Mouse (Mus musculus) Patski (cell line): ENCODE measurements around the gene Sox21. TPM values are rescaled to one million over a fixed set of nuclear protein-coding genes. Genes with fewer than 3 reads are reported as not detected.

ENCODE experiments used
- ATAC-seq: fragments of 100-300 bp; one replicate; pipeline ENCODE4 v1.8.0; 2021
- CTCF ChIA-PET: fragments of 350-600 bp; sonication (Branson Sonifier 250); formaldehyde crosslinking; loops from one replicate; lab custom pipeline; 2022; ENCODE audit warnings: inconsistent platforms; lab: Charles Lee
- POLR2A ChIA-PET: fragments of 350-600 bp; sonication (Branson Sonifier 250); formaldehyde crosslinking; loops from one replicate; lab custom pipeline; 2022; ENCODE audit warnings: antibody characterized with exemption, inconsistent platforms; lab: Charles Lee
- DNase-seq: peaks from one replicate; pipeline ENCODE4 v3.0.0-alpha.2; 2011; ENCODE audit warnings: low read depth, low spot score
- H3K27me3 ChIP-seq: fragments of 371-371 bp; one replicate; pipeline ENCODE4 v1.5.1; 2021
- CTCF ChIP-seq: fragments of 100-300 bp; IDR thresholded peaks from one replicate; pipeline ENCODE4 v1.5.1; 2021
- in situ Hi-C: fragments of 300-500 bp; cut with MboI; formaldehyde crosslinking; loops from 3 replicates; pipeline ENCODE4 v1.11.1; 2018; ENCODE audit warnings: low pct_unique_long_range_greater_than_20kb, mixed read lengths
- polyA plus RNA-seq: library from polyadenylated mRNA; unstranded; gene quantifications from one replicate; pipeline ENCODE4 v1.2.3, GENCODE M21; 2021

The Sox21 gene
- polyA plus RNA-seq, 1 experiment from 2014 or later, result 0.01 TPM

DNA sequence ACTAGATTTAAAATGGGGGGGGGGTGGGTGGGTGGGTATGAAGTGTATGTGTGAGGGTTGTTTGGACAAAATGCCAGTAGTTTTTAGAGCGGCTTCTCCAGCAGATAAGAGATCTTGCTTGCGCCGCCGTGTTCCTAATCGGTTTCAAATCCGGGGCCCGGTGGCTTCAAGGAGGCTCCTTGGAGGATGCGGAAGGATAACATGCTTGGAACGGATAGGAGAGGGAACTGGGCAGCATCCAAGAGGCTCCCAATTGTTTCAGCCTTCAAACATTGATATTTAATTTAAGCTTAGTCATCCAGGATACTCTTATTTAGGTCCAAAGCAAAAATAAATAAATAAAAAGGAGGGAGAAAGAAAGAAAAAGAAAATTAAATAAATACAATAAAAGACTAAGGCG lies 43.2 kb downstream of the Sox21 start:
- CTCF ChIA-PET, result interaction anchor here (1.5 kb wide), 1 partner anchor 9 kb away, joined by 3 read pairs; no protein-coding TSS in a partner anchor
- no peak for TF ChIP-seq CTCF
- in situ Hi-C loops, result no loop called here
- ATAC-seq (no peak), DNase-seq (no peak)
- H3K27me3 ChIP-seq, result peaks cover 69% of the 10 kb centered on the region
- POLR2A ChIA-PET, result no interaction called here

DNA sequence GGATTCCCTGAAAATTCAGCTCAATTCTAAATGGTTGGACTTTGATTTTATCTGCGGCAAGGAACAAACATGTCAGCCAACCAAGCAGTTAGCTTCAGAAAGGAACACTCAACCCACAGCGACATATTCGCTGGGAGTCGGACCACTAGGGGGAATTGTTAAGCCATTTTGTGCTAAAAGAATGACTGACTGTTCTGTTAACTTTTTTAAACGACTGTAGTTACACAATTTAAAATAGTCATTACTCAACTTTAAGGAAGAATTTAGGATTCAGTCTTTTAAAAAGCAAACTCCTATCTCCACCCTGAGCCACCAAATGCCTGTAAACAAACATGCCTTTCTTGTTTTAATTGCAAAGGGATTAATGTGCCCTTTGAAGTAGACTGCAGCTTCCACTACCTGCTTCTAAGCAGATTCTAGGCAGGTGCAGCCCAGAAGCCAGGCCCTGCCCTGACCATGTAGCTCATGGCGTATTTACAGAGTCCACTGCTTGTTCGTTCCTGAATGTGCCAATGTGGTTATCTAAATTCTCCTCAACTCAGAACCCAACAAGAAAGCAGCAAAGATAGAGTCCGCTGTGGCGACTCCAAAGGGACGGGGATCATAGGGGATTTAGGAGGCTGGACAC lies 43.7 kb downstream of the Sox21 start:
- ATAC-seq (no peak), DNase-seq (no peak)
- CTCF ChIA-PET, result no interaction called here
- POLR2A ChIA-PET, result no interaction called here
- H3K27me3 ChIP-seq, result peaks cover 72% of the 10 kb centered on the region
- in situ Hi-C loops, result no loop called here
- no peak for TF ChIP-seq CTCF

DNA sequence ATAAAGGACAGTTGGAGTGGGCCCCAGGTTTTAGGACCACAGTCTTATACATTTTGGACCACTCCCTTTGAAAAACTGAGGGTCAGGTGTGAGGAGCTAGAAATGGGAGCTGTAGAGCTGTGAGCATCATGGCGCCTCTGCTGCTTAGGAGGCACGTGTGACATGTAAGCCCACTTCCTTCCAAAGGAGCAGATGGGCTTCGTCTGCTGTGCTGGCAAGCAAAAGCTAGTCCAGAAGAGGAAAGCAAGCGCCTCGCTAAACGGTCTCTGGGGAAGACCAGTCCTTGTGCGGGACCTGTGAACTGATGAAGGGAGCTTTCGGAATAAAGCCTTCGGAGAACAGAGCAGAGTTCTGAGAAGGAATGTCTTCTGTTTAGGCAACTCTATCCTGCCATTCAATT lies 45.4 kb downstream of the Sox21 start:
- no peak for DNase-seq
- ChIA-PET POLR2A (no interaction called here), CTCF (no interaction called here)
- H3K27me3 ChIP-seq, result peaks cover 64% of the 10 kb centered on the region
- in situ Hi-C loops, result no loop called here
- ATAC-seq, result no peak
- TF ChIP-seq CTCF, result no peak

Other genes starting within 250 kb of the Sox21 start
- gene Dct, start 184.8 kb downstream of the Sox21 start, polyA plus RNA-seq, result 0.04 TPM
- gene Tgds, start 104.3 kb downstream of the Sox21 start, polyA plus RNA-seq, result 22.7 TPM
- 28.3 TPM for gene Gpr180, start 99.9 kb downstream of the Sox21 start, polyA plus RNA-seq
- not detected for gene Gm9376, start 29.9 kb upstream of the Sox21 start, polyA plus RNA-seq